Mouse (Mus musculus) monocyte, adult 5-6 weeks (primary cell): ENCODE data around the gene Irs1. TPM values are rescaled to one million over a fixed set of nuclear protein-coding genes. Genes with fewer than 3 reads are reported as not detected.

Experiments used
- ATAC-seq: fragments of 153-309, 156-312 bp; replicated peaks from 2 replicates; pipeline ENCODE4 v1.8.0; 2017; ENCODE audit warnings: mild to moderate bottlenecking; ENCODE audit not compliant: low TSS enrichment, insufficient number of reproducible peaks, severe bottlenecking, poor library complexity, low FRiP score
- total RNA-seq: library from RNA; stranded (forward); fragments of 200-1000, 200-491, 200-594 nt; gene quantifications from 3 replicates; pipeline ENCODE4 v1.2.3, GENCODE M21; 2017

The Irs1 gene
- total RNA-seq, 1 experiment from 2014 or later, result not detected

DNA sequence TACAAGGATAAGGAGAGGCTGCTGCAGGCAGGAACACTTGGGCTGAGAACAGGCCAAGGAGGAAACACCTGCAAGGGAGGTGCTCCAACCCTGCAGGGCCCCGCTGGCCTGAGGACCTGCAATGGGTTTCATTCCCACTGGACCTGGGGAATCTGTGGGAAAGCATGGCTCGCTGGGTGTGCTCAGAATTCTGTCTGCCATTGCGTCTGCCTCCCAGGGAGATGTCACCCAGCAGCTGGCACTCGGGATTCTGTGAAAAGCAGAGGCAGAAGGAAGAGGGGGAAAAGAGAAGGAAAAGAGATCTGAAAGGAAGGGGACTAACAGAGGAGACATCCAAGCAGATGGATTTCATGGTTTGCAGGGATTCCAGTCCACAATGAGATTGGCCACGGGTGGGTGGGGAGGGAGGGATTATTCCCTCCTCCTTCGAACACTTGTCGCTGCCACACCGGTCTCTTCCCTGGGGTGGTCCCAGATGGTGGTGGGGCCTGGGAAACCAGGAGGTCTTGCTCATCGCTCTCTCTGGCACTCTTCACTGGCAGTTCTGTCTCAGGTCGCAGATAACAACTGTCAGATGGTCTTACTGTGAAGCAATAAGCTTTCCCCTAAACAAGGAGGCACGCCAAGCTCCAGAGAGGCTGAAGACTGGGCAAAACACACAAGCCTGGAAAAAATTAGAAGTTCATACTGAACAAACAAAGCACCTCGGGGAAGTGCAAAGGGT, 70.4 kb downstream of the Irs1 start:
- no peak for ATAC-seq

DNA sequence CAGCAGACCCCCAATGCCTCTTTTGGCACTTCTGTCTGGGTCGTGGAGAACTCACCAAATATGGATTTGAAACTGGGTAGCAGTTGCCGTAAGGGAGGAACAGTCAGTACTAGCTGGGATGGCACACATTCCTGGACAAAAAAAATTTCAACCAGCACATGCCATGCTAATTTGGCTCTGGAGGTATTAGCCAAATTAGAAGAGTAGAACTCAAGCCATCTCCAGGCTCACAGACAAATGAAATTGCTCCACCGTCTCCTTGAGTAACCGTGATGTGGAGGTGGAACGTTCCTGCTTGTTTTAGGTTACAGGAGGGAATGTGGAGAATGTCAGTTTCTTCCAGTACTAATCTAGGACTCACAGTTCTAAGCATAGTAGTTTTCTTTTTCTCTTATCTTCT, 83.7 kb downstream of the Irs1 start:
- ATAC-seq, result no peak

DNA sequence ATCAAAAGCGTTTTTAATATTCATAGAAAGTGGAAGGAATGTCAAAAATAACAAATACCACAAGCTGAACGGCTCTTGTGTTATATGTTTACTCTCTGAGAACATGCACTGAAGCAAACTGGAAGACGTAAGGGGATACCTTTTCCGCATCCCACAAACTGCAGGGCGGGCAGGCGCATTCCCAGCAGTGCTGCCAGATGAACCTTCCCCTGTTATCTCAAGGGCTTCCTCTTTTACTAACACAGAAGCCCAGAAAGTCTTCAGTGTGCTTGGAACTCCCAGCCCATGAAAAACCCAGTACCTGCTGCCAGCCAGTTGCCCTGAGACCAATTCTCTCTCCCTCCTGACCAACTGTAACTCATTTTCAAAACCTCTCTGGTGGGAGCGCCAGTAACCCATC, 90.6 kb downstream of the Irs1 start:
- ATAC-seq, result no peak

DNA sequence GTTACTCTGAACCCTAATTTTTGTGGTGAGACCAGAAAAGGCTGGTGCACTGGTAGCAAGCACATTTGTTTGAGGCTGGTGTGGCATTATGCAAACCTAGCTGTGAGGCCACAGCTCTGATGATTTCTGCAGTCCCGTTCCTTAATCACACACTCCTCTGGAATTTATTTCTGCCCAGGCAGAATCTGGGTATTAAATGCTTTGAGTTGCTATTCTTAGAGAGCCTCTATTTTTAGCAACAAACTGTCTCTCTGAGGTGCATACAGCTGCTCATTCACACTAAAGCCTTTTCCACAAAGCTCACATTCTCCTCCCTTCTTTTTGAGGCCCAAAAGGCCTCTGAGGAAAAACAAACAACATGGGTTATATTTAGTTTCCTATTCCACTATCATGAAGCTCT, 91.3 kb downstream of the Irs1 start:
- ATAC-seq, result no peak

DNA sequence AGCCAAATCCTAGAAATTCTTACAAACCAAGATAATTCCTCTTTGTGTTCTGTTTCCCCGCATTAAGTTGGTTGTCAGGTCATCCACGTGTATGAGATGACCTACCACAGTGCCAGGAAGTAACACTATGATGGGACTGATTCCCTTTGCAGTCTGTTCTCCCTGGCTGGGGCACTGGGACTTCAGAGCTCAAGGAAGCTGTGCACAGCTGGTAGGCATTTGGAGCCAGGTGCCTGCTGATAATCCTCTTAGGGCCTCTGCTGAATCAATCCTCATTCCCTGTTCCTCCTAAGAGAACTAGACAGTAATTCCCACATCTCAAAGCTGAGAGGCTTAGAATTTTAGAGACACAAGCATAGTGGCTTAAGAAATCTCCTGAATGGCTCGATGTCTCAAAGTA, 99.6 kb downstream of the Irs1 start:
- ATAC-seq, result no peak

DNA sequence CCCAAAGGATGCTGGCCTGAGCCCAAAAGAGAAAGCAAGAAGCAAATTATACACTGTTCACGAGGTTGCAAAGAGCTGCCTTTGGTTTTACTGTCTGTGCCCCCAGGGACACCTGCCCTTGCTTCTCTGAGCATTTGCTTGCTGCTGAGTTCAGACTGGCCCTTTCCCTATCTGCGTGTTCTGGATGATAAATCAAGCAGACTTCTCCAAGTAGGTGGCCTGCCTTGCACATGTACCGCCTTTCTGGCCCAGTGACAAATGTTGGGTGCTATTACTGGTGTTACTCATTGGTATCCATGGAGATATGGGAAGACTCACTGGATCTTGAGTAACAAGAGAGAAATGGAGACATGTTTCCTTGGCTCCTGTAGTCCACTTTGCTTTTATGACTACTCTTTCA, 101.7 kb downstream of the Irs1 start:
- ATAC-seq, result no peak

DNA sequence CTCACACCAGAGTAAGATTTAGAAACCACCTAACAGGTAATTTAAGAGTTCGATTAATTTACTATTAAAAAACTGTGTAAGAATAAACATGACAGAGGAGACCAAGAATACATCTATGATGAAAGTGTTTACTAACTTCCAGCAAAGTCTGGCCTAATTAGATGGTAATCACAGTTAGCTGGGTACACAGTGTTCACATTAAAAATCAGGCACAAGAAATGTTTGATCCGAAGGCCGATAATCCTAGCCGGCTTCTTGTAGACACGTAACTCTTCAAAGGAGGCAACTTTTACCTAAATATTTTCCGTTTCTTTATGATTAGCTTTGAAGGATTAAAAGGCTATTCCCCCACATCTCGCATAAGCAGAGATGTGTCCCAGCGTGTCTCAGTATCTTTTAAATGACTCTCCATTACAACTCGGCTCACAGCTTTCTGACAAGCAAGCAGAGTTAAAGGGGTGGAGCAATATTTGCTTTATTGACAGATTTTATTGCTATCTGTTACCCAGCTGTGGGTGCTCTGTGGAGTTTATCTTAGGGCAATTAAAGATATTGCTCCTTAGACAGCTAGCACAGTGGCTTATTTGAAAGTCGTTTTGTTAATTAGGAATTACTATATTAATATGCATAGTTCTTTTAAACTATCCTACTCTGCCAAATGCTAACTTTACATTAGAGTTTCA, 102.5 kb downstream of the Irs1 start:
- ATAC-seq, result no peak

DNA sequence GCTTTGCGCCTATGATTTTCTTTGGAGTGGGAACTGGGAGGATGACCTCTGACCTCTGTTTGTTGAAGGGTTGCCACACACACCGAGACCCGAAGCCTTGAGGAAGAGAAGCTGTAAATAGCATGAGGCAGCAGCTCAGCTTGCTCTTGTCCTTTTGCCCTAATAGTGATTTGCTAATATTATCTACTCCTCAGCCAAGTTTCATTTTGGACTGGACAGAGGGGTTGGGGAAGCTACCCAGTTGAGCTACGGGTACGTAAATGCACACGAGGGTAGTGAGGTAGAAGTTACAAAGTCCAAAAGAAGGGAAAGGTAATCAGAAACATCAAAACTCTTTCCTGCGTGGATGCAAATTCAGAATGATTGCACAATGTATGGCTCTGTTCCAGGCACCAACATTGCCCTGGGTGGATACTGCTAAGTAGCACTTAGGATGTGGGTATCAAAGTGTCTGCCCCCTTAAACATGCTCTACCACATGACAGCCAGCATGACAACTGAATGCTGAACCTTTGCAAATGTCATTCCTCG, 107.2 kb downstream of the Irs1 start:
- no peak for ATAC-seq

Other genes starting within 250 kb of the Irs1 start
- not detected in 3 replicates for gene Gm9747, start 58.3 kb downstream of the Irs1 start, total RNA-seq
- gene Rhbdd1, start 25.0 kb upstream of the Irs1 start, total RNA-seq, result 20.5 to 28.8 TPM (median 20.9 TPM) in 3 replicates